Mouse (Mus musculus) spleen, adult 2 months (tissue): Measurements from ENCODE around the gene Pdhb. TPM values are rescaled to one million over a fixed set of nuclear protein-coding genes. Genes with fewer than 3 reads are reported as not detected.

Experiments
- DNase-seq, 2 experiments: peaks; one replicate each; pipeline versions ENCODE4 v3.0.0 to v3.0.0-alpha.2; 2012 to 2021; ENCODE audit warnings: low spot score in 2 of 2, low read depth in 1 of 2
- H3K27ac ChIP-seq: fragments of 200-500 bp; 2 replicates; pipeline ENCODE4 v1.5.1; 2012; ENCODE audit warnings: low read length, inconsistent platforms; ENCODE audit not compliant: insufficient read depth
- H3K27me3 ChIP-seq: fragments of 200-500 bp; 2 replicates; pipeline ENCODE4 v1.6.1; 2012; ENCODE audit warnings: mild to moderate bottlenecking, moderate library complexity, low read length, inconsistent platforms; ENCODE audit not compliant: control insufficient read depth, insufficient read depth
- H3K36me3 ChIP-seq: fragments of 200-500 bp; 2 replicates; pipeline ENCODE4 v1.6.1; 2012; ENCODE audit warnings: mild to moderate bottlenecking, low read length, inconsistent platforms; ENCODE audit not compliant: control insufficient read depth, insufficient read depth
- H3K4me1 ChIP-seq: fragments of 200-500 bp; 2 replicates; pipeline ENCODE4 v1.6.1; 2011; ENCODE audit warnings: inconsistent platforms; ENCODE audit not compliant: control insufficient read depth, insufficient read depth, insufficient read length
- H3K4me3 ChIP-seq: fragments of 200-500 bp; 2 replicates; pipeline ENCODE4 v1.5.1; 2011; ENCODE audit warnings: mild to moderate bottlenecking, inconsistent platforms; ENCODE audit not compliant: insufficient read depth, insufficient read length; ENCODE audit errors: extremely low read depth
- CTCF ChIP-seq: fragments of 200-500 bp; IDR thresholded peaks from 2 replicates; pipeline ENCODE4 v1.5.1; 2011; ENCODE audit warnings: mild to moderate bottlenecking, inconsistent platforms; ENCODE audit not compliant: insufficient read depth, insufficient read length, insufficient replicate concordance; ENCODE audit errors: extremely low read depth
- POLR2A ChIP-seq: fragments of 200-500 bp; IDR thresholded peaks from 2 replicates; pipeline ENCODE4 v1.6.1; 2011; ENCODE audit warnings: low read depth, low read length, inconsistent platforms
- WGBS: fragments of 180-500 bp; shearing (Covaris S2); methylation state at CpG from one replicate; pipeline ENCODE4 v1.1.7; 2018; 5-methylcytosine and 5-hydroxymethylcytosine counted together
- polyA plus RNA-seq: library from polyadenylated mRNA; depleted of rRNA; stranded (reverse); fragments of >200 nt; gene quantifications from 2 replicates; pipeline ENCODE4 v1.2.3, GENCODE M21; 2012; rRNA removed

Pdhb gene
- polyA plus RNA-seq, result 21.1 and 21.9 TPM in 2 replicates

DNA sequence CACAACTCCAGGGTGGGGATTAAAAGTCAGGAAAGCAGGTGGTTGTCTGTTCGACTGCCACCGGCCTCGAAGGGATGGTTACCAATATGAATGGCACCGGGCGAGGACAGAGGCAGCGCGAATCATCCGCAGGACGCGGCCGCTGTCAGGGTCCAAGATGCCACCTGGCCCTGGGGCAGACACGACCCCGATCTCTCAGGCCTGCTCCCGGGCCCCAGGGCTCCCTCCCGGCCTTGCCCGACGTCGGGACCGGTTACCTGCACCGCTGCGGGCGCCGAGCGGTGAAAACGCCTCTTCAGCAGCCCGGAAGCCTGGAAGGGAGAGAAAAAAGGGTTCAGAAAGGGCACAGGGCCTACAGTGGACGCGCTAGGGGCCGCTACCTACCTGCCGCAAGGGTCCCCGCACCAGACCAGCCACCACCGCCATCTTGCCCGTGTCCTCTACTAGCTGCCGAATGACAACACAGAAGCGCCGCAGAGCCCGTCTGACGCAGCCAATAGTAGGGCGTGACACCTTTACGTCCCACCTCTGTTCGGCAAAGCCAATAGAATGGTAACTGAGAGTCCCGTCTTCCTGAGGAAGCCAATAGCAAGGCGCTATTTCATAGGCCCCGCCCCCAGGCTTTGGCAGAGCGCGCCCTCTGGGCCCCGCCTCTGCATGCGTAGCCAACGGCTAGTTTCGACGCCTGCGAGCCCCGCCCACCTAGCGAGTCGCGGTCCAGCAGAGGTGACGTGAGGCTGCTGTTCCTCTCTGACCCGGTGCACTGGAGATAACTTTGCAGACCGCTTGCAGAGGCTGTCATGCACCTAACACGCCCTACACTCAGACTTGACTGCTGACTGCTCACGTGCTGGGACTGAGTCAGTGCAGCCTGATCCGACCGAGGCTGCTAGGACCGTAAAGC lies at the start of gene Pdhb:
Pdhb (minus strand) TSS at position 519 of the 904 bp plus-strand sequence.
- peaks cover 9% of the 10 kb centered on the region for H3K36me3 ChIP-seq
- TF ChIP-seq CTCF (no peak), POLR2A (peak; percentile 45)
- WGBS, result under 1% methylated on average over 64 of the region's 64 CpGs
- peak within 1 kb of the TSS; percentile 69 for H3K27ac ChIP-seq
- peak within 1 kb of the TSS; percentile 70 for H3K4me3 ChIP-seq
- no peaks in the 10 kb centered on the region for H3K27me3 ChIP-seq
- H3K4me1 ChIP-seq, result no peaks in the 10 kb centered on the region
- DNase-seq, result peak; percentile 99

DNA sequence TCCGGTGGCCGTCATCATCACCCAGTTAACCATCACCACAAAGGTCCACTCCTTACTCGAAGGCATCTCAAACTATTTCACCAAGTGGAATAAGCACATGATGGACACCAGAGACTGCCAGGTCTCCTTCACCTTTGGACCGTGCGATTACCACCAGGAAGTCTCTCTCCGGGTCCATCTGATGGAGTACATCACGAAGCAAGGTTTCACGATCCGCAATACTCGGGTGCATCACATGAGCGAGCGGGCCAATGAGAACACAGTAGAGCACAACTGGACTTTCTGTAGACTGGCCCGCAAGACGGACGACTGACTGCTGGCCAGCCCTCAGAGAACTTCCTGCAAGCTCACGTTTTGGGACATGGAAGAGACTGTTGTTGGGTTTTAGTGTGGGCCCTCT lies 49.7 kb upstream of the Pdhb start:
- DNase-seq, result no peak

DNA sequence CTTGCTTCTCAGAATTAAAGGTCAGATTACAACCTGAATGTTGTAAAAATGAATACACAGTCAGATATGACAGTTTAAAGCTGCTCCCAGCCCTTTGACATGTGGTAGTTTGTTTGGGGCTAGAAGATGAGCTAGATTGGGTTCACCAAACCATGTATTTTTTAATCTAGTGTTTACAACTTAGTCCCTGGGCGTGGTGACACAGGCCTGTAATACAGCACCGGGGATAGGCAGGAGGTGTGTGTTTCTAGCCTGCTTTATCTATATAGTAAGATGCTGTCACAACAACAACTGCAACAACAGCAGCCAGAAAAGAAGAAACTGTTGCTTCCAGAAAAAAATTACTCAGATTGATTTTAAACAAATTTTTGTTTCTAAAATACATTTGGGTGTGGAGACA lies 48.1 kb upstream of the Pdhb start:
- no peak for DNase-seq
- TF ChIP-seq POLR2A (no peak), CTCF (no peak)
- H3K36me3 ChIP-seq, result peaks cover 4% of the 10 kb centered on the region; the same call in 1 of the 2 replicates
- 82% methylated on average over 2 of the region's 2 CpGs for WGBS
- H3K27me3 ChIP-seq, result no peaks in the 10 kb centered on the region
- H3K4me1 ChIP-seq, result peaks cover 6% of the 10 kb centered on the region; the same call in 1 of the 2 replicates
- no peak overlapping the region for H3K4me3 ChIP-seq
- H3K27ac ChIP-seq, result no peak overlapping the region

More for the DNA sequence above, 49.7 kb upstream of the Pdhb start:
- no peak for TF ChIP-seq POLR2A
- no peak for TF ChIP-seq CTCF
- WGBS, result 95% methylated on average over 16 of the region's 16 CpGs
- no peak overlapping the region for H3K4me3 ChIP-seq
- H3K36me3 ChIP-seq, result peaks cover 4% of the 10 kb centered on the region; the same call in 1 of the 2 replicates
- peaks cover 6% of the 10 kb centered on the region; the same call in 1 of the 2 replicates for H3K4me1 ChIP-seq
- H3K27me3 ChIP-seq, result no peaks in the 10 kb centered on the region
- H3K27ac ChIP-seq, result no peak overlapping the region

DNA sequence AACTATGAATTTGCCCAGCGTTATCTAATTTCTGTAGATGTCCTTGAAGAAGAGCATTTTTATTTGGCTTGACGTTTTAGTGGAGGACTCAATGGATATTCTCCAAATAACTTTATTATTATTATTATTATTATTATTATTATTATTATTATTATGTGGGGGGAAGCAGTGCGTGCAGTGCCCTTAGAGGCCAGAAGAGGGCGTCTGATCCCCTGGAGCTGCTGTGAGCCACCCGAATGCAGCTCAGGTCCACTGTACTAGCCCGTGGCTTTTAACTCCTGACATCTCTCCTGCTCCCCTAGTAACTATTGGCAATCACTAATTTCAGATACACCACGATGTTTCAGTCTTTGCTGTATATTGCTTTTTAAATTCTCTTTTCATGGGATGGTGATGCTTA lies 47.5 kb upstream of the Pdhb start:
- no peak for DNase-seq
- TF ChIP-seq CTCF (peak; percentile 33; the same call in 1 of the 2 replicates), POLR2A (no peak)
- Histone ChIP-seq H3K36me3 (peaks cover 4% of the 10 kb centered on the region; the same call in 1 of the 2 replicates), H3K27me3 (no peaks in the 10 kb centered on the region), H3K27ac (no peak overlapping the region), H3K4me3 (no peak overlapping the region), H3K4me1 (peaks cover 6% of the 10 kb centered on the region; the same call in 1 of the 2 replicates)
- WGBS, result 76% methylated on average over 7 of the region's 7 CpGs

DNA sequence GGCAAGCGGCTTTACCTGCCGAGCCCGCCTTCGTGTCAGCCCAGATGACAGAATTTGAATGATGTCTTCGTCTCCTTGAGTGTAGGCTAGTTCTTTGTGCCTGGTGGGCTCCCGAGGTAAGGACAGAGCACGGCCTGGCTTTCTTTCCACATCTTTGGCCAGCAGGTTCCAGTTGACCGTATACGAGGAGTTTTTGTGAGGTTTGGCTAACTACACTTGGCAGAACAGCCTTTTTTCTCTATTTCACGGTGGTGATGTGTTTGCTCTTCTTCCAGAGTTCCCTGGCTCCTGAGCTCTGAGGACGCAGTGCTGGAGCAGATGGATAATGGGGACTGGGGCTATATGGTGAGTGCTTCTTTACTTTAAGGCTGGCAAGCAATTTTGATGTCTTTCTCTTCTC lies 47.1 kb upstream of the Pdhb start:
- TF ChIP-seq CTCF (no peak), POLR2A (no peak)
- no peak for DNase-seq
- H3K27me3 ChIP-seq, result no peaks in the 10 kb centered on the region
- H3K36me3 ChIP-seq, result peaks cover 4% of the 10 kb centered on the region; the same call in 1 of the 2 replicates
- no peak overlapping the region for H3K4me3 ChIP-seq
- no peak overlapping the region for H3K27ac ChIP-seq
- peaks cover 8% of the 10 kb centered on the region; the same call in 1 of the 2 replicates for H3K4me1 ChIP-seq
- 93% methylated on average over 11 of the region's 11 CpGs for WGBS

DNA sequence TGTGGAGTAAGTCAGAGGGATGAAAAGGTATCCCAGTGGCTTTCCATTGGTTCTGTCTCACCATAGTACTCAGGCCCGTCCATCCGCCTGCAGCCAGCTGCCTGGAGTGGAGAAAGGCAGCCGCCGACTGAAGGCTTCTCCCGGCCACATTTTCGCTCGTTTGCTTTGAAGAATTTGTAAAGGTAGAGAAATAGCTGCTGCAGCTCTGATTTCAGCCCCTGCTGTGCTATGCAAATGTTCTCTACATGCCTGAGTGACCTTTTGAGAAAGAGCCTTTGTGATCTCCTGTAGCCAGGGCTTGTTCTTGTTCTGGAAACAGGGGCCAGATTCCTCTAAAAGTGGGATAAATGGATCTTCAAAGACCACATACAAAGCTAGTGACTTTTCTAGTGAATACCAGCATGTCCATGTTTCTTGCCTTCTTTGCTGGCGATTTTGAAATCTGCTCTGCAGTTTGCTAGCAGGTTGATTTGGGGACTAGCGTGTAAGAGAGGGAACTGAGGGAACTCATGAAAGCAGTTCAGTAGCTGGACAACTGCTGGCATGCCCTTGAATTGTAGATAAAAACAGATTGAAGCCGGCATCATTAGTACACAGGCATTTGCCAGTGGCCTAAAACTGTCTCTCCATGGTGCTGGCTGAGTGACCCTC lies 46.0 kb upstream of the Pdhb start:
- TF ChIP-seq POLR2A (no peak), CTCF (no peak)
- H3K4me3 ChIP-seq, result no peak overlapping the region
- no peak overlapping the region for H3K27ac ChIP-seq
- WGBS, result 82% methylated on average over 10 of the region's 10 CpGs
- H3K27me3 ChIP-seq, result no peaks in the 10 kb centered on the region
- H3K4me1 ChIP-seq, result peaks cover 8% of the 10 kb centered on the region
- DNase-seq, result no peak
- H3K36me3 ChIP-seq, result peaks cover 4% of the 10 kb centered on the region; the same call in 1 of the 2 replicates
